Mouse (Mus musculus): ENCODE measurements around the gene Usp24. TPM values are rescaled to one million over a fixed set of nuclear protein-coding genes. Genes with fewer than 3 reads are reported as not detected.

Usp24 gene
- polyA plus RNA-seq, 1 experiment from 2014 or later, result 7.4 TPM

- Histone ChIP-seq H3K27ac (no peak overlapping the region), H3K4me1 (no peaks in the 10 kb centered on the region), H3K4me2 (no peak overlapping the region), H3K36me3 (ENCODE audit: poor library complexity, severe bottlenecking) (peaks cover 86% of the 10 kb centered on the region), H3K9me3 (replicated peaks) (no peaks in the 10 kb centered on the region), H3K4me3 (no peak overlapping the region), H3K9ac (no peak overlapping the region), H3K27me3 (no peaks in the 10 kb centered on the region)
- no peak for ATAC-seq
- WGBS, result 96% methylated on average over 5 of the region's 5 CpGs
These were observed 121.2 kb downstream of the Usp24 start for GRCm38 (mm10) chr4:106437207-106437606.

- Histone ChIP-seq H3K9ac (no peak overlapping the region), H3K27ac (no peak overlapping the region), H3K36me3 (ENCODE audit: poor library complexity, severe bottlenecking) (peaks cover 89% of the 10 kb centered on the region), H3K4me2 (no peak overlapping the region), H3K9me3 (replicated peaks) (no peaks in the 10 kb centered on the region), H3K4me3 (no peak overlapping the region), H3K27me3 (no peaks in the 10 kb centered on the region), H3K4me1 (no peaks in the 10 kb centered on the region)
- no peak for ATAC-seq
- 93% methylated on average over 5 of the region's 5 CpGs for WGBS
These were observed 122.8 kb downstream of the Usp24 start for GRCm38 (mm10) chr4:106438763-106439162.

- H3K4me1 ChIP-seq, result no peaks in the 10 kb centered on the region
- no peak overlapping the region for H3K27ac ChIP-seq
- WGBS, result 86% methylated on average over 6 of the region's 6 CpGs
- no peaks in the 10 kb centered on the region for H3K27me3 ChIP-seq
- no peak overlapping the region for H3K4me3 ChIP-seq
- no peak overlapping the region for H3K4me2 ChIP-seq
- ATAC-seq, result no peak
- H3K9ac ChIP-seq, result no peak overlapping the region
- peaks cover 48% of the 10 kb centered on the region for H3K36me3 ChIP-seq (ENCODE audit: poor library complexity, severe bottlenecking)
- H3K9me3 ChIP-seq (replicated peaks), result no peaks in the 10 kb centered on the region
These were observed 127.2 kb downstream of the Usp24 start for GRCm38 (mm10) chr4:106443182-106443581.

- Histone ChIP-seq H3K9ac (no peak overlapping the region), H3K4me2 (no peak overlapping the region), H3K9me3 (replicated peaks) (no peaks in the 10 kb centered on the region), H3K27me3 (no peaks in the 10 kb centered on the region), H3K4me1 (no peaks in the 10 kb centered on the region), H3K36me3 (ENCODE audit: poor library complexity, severe bottlenecking) (no peaks in the 10 kb centered on the region), H3K27ac (no peak overlapping the region), H3K4me3 (no peak overlapping the region)
- no peak for ATAC-seq
- WGBS, result 89% methylated on average over 8 of the region's 8 CpGs
These were observed 133.3 kb downstream of the Usp24 start for GRCm38 (mm10) chr4:106449306-106449705.

GRCm38 (mm10) chr4:106452401-106452800 is 136.4 kb downstream of the Usp24 start:
- H3K9me3 ChIP-seq (replicated peaks), result no peaks in the 10 kb centered on the region
- H3K4me1 ChIP-seq, result no peaks in the 10 kb centered on the region
- H3K9ac ChIP-seq, result no peak overlapping the region
- no peak overlapping the region for H3K4me2 ChIP-seq
- no peaks in the 10 kb centered on the region for H3K27me3 ChIP-seq
- 86% methylated on average over 7 of the region's 7 CpGs for WGBS
- no peak for ATAC-seq
- H3K4me3 ChIP-seq, result no peak overlapping the region
- no peak overlapping the region for H3K27ac ChIP-seq
- no peaks in the 10 kb centered on the region for H3K36me3 ChIP-seq (ENCODE audit: poor library complexity, severe bottlenecking)

GRCm38 (mm10) chr4:106453108-106453507 is 137.1 kb downstream of the Usp24 start:
- no peak overlapping the region for H3K27ac ChIP-seq
- no peak for ATAC-seq
- H3K36me3 ChIP-seq (ENCODE audit: poor library complexity, severe bottlenecking), result no peaks in the 10 kb centered on the region
- H3K9me3 ChIP-seq (replicated peaks), result no peaks in the 10 kb centered on the region
- no peak overlapping the region for H3K9ac ChIP-seq
- WGBS, result 88% methylated on average over 5 of the region's 5 CpGs
- H3K4me2 ChIP-seq, result no peak overlapping the region
- H3K4me3 ChIP-seq, result no peak overlapping the region
- H3K27me3 ChIP-seq, result no peaks in the 10 kb centered on the region
- no peaks in the 10 kb centered on the region for H3K4me1 ChIP-seq

GRCm38 (mm10) chr4:106453516-106453915 is 137.5 kb downstream of the Usp24 start:
- Histone ChIP-seq H3K4me1 (no peaks in the 10 kb centered on the region), H3K4me3 (no peak overlapping the region), H3K9me3 (replicated peaks) (no peaks in the 10 kb centered on the region), H3K27me3 (no peaks in the 10 kb centered on the region), H3K9ac (no peak overlapping the region), H3K27ac (no peak overlapping the region), H3K36me3 (ENCODE audit: poor library complexity, severe bottlenecking) (no peaks in the 10 kb centered on the region), H3K4me2 (no peak overlapping the region)
- no peak for ATAC-seq
- WGBS, result 96% methylated on average over 4 of the region's 4 CpGs

- H3K36me3 ChIP-seq (ENCODE audit: poor library complexity, severe bottlenecking), result no peaks in the 10 kb centered on the region
- H3K4me3 ChIP-seq, result no peak overlapping the region
- H3K27ac ChIP-seq, result no peak overlapping the region
- no peak for ATAC-seq
- WGBS, result 91% methylated on average over 7 of the region's 7 CpGs
- H3K27me3 ChIP-seq, result no peaks in the 10 kb centered on the region
- H3K9me3 ChIP-seq (replicated peaks), result no peaks in the 10 kb centered on the region
- no peak overlapping the region for H3K9ac ChIP-seq
- H3K4me2 ChIP-seq, result no peak overlapping the region
- H3K4me1 ChIP-seq, result no peaks in the 10 kb centered on the region
These were observed 138.5 kb downstream of the Usp24 start for GRCm38 (mm10) chr4:106454541-106454940.

- Histone ChIP-seq H3K4me2 (no peak overlapping the region), H3K4me1 (peaks cover 15% of the 10 kb centered on the region), H3K9ac (no peak overlapping the region), H3K36me3 (ENCODE audit: poor library complexity, severe bottlenecking) (no peaks in the 10 kb centered on the region), H3K27me3 (peaks cover 42% of the 10 kb centered on the region), H3K27ac (no peak overlapping the region), H3K4me3 (no peak overlapping the region), H3K9me3 (replicated peaks) (no peaks in the 10 kb centered on the region)
- 79% methylated on average over 9 of the region's 9 CpGs for WGBS
- no peak for ATAC-seq
These were observed 146.0 kb downstream of the Usp24 start for GRCm38 (mm10) chr4:106462016-106462415.

- H3K4me2 ChIP-seq, result no peak overlapping the region
- peaks cover 15% of the 10 kb centered on the region for H3K4me1 ChIP-seq
- peaks cover 42% of the 10 kb centered on the region for H3K27me3 ChIP-seq
- 82% methylated on average over 5 of the region's 5 CpGs for WGBS
- H3K9ac ChIP-seq, result no peak overlapping the region
- H3K9me3 ChIP-seq (replicated peaks), result no peaks in the 10 kb centered on the region
- no peak overlapping the region for H3K27ac ChIP-seq
- no peaks in the 10 kb centered on the region for H3K36me3 ChIP-seq (ENCODE audit: poor library complexity, severe bottlenecking)
- H3K4me3 ChIP-seq, result no peak overlapping the region
- ATAC-seq, result no peak
These were observed 146.5 kb downstream of the Usp24 start for GRCm38 (mm10) chr4:106462524-106462923.

GRCm38 (mm10) chr4:106463174-106463801 is 147.3 kb downstream of the Usp24 start:
- H3K9me3 ChIP-seq (replicated peaks), result no peaks in the 10 kb centered on the region
- H3K4me1 ChIP-seq, result peaks cover 15% of the 10 kb centered on the region
- H3K9ac ChIP-seq, result peak overlapping the region; percentile 64
- ATAC-seq, result peak; percentile 28; the same call in 1 of the 2 replicates
- H3K27me3 ChIP-seq, result peaks cover 42% of the 10 kb centered on the region
- H3K36me3 ChIP-seq (ENCODE audit: poor library complexity, severe bottlenecking), result no peaks in the 10 kb centered on the region
- peak overlapping the region; percentile 40 for H3K4me3 ChIP-seq
- peak overlapping the region; percentile 82 for H3K4me2 ChIP-seq
- 24% methylated on average over 21 of the region's 21 CpGs for WGBS
- no peak overlapping the region for H3K27ac ChIP-seq

GRCm38 (mm10) chr4:106467420-106468110 is 151.6 kb downstream of the Usp24 start:
- Histone ChIP-seq H3K4me1 (peaks cover 15% of the 10 kb centered on the region), H3K36me3 (ENCODE audit: poor library complexity, severe bottlenecking) (no peaks in the 10 kb centered on the region), H3K27ac (no peak overlapping the region), H3K9me3 (replicated peaks) (no peaks in the 10 kb centered on the region), H3K4me2 (no peak overlapping the region), H3K9ac (no peak overlapping the region), H3K27me3 (peaks cover 29% of the 10 kb centered on the region), H3K4me3 (no peak overlapping the region)
- 85% methylated on average over 13 of the region's 13 CpGs for WGBS
- no peak for ATAC-seq

GRCm38 (mm10) chr4:106470921-106471320 is 154.9 kb downstream of the Usp24 start:
- Histone ChIP-seq H3K4me2 (no peak overlapping the region), H3K9me3 (replicated peaks) (no peaks in the 10 kb centered on the region), H3K36me3 (ENCODE audit: poor library complexity, severe bottlenecking) (no peaks in the 10 kb centered on the region), H3K4me1 (no peaks in the 10 kb centered on the region), H3K27me3 (no peaks in the 10 kb centered on the region), H3K9ac (no peak overlapping the region), H3K4me3 (no peak overlapping the region), H3K27ac (no peak overlapping the region)
- no peak for ATAC-seq
- 86% methylated on average over 5 of the region's 5 CpGs for WGBS

Measured in forebrain, embryonic 13.5 days (tissue).